In genomic region chr10:37135951-37136751, GRCm38 (mm10) we compare ENCODE assay signal across 8 mouse cellular contexts. TPM values are rescaled to one million over a fixed set of nuclear protein-coding genes. Genes with fewer than 3 reads are reported as not detected.
DNase-seq lines count a peak whose midpoint lies in the region; ATAC-seq and TF ChIP-seq lines count a peak whose summit lies in the region.

No protein-coding gene starts in this region.

- TF ChIP-seq POLR2A in ES-Bruce4 (IDR thresholded peaks at IDR 0.05; ENCODE audit: insufficient read depth, low read length): no peak

- peak; percentile 46 for DNase-seq in hindbrain, embryonic 10.5 days (ENCODE audit: low spot score)
- peak; percentile 59 to 63 for DNase-seq in layer of hippocampus, postnatal 10 days (ENCODE audit: low spot score in 2 of 2)
- DNase-seq in lung, postnatal 0 days (ENCODE audit: low spot score): peak; percentile 70
- DNase-seq in ovary, postnatal 36 days (ENCODE audit: low spot score): peak; percentile 75
- DNase-seq in thymus, postnatal 25 days: peak; percentile 70

- TF ChIP-seq EP300 in ES-Bruce4 (IDR thresholded peaks at IDR 0.05; ENCODE audit: insufficient read depth, low read depth, low read length): no peak
- no peak for TF ChIP-seq EP300 in lung, postnatal 0 days (IDR thresholded peaks at IDR 0.05)

- no peaks in the 10 kb centered on the region for H3K9me3 ChIP-seq in ES-Bruce4 (replicated peaks; ENCODE audit: control insufficient read depth, insufficient read depth, low read length, poor library complexity, severe bottlenecking)
- no peaks in the 10 kb centered on the region for H3K9me3 ChIP-seq in hindbrain, embryonic 10.5 days
- no peaks in the 10 kb centered on the region for H3K9me3 ChIP-seq in lung, postnatal 0 days (ENCODE audit: low read length)

- H3K9ac ChIP-seq in ES-Bruce4 (ENCODE audit: low read depth, poor library complexity, severe bottlenecking): peak overlapping the region; percentile 99
- peak overlapping the region; percentile 96 for H3K9ac ChIP-seq in lung, postnatal 0 days (replicated peaks; ENCODE audit: low read depth)

- peaks cover 7% of the 10 kb centered on the region for H3K36me3 ChIP-seq in ES-Bruce4 (ENCODE audit: control insufficient read depth, insufficient read depth, low read length, poor library complexity, severe bottlenecking)
- H3K36me3 ChIP-seq in hindbrain, embryonic 10.5 days: peaks cover 54% of the 10 kb centered on the region
- H3K36me3 ChIP-seq in lung, postnatal 0 days (ENCODE audit: insufficient read depth, low read length): no peaks in the 10 kb centered on the region

- H3K27me3 ChIP-seq in ES-Bruce4 (ENCODE audit: control insufficient read depth, insufficient read depth, low read length, poor library complexity, severe bottlenecking): no peaks in the 10 kb centered on the region
- H3K27me3 ChIP-seq in hindbrain, embryonic 10.5 days (ENCODE audit: insufficient read depth, poor library complexity, severe bottlenecking): no peaks in the 10 kb centered on the region
- H3K27me3 ChIP-seq in lung, postnatal 0 days (replicated peaks; ENCODE audit: insufficient read depth, low read length): no peaks in the 10 kb centered on the region

- under 1% methylated on average over 84 of the region's 99 CpGs for WGBS in hindbrain, embryonic 10.5 days
- under 1% methylated on average over 55 of the region's 99 CpGs for WGBS in lung, postnatal 0 days

- peak; percentile 38 for ATAC-seq in cerebellum, adult (ENCODE audit: insufficient number of reproducible peaks, low FRiP score, low TSS enrichment)
- ATAC-seq in frontal cortex, adult (ENCODE audit: low TSS enrichment): peak; percentile 19
- ATAC-seq in lung, postnatal 0 days: peak; percentile 7

- no peaks in the 10 kb centered on the region for H3K4me1 ChIP-seq in ES-Bruce4 (ENCODE audit: control insufficient read depth, insufficient read depth, low read length)
- H3K4me1 ChIP-seq in hindbrain, embryonic 10.5 days (replicated peaks): peaks cover 6% of the 10 kb centered on the region; the same call in 1 of the 2 replicates
- H3K4me1 ChIP-seq in lung, postnatal 0 days (ENCODE audit: insufficient read depth, low read depth, low read length): no peaks in the 10 kb centered on the region; the same call in 1 of the 2 replicates

- no peak overlapping the region for H3K27ac ChIP-seq in ES-Bruce4 (ENCODE audit: insufficient read depth, low read length)
- peak overlapping the region; percentile 99 for H3K27ac ChIP-seq in hindbrain, embryonic 10.5 days
- H3K27ac ChIP-seq in lung, postnatal 0 days (ENCODE audit: low read length): peak overlapping the region; percentile 98

- H3K4me2 ChIP-seq in lung, postnatal 0 days (replicated peaks; ENCODE audit: low read depth, low read length): peak overlapping the region; percentile 83

- no peak for TF ChIP-seq CTCF in ES-Bruce4 (IDR thresholded peaks at IDR 0.05; ENCODE audit: low read depth, low read length)
- peak; percentile 9; the same call in 1 of the 2 replicates for TF ChIP-seq CTCF in lung, postnatal 0 days (IDR thresholded peaks at IDR 0.05)

- peak overlapping the region; percentile 85 for H3K4me3 ChIP-seq in ES-Bruce4 (ENCODE audit: low read depth, low read length)
- peak overlapping the region; percentile 92 for H3K4me3 ChIP-seq in hindbrain, embryonic 10.5 days
- H3K4me3 ChIP-seq in lung, postnatal 0 days (ENCODE audit: low read depth, low read length): peak overlapping the region; percentile 76

RNA-seq across cellular contexts. Expression of gene Marcks, which starts 2.6 kb away (rescaled TPM):
- 85.0 and 87.0 TPM in 2 replicates for polyA plus RNA-seq in ES-Bruce4 (2011; ENCODE audit: insufficient read depth, insufficient read length, low read depth, missing spikeins)
- 171 and 173 TPM in 2 replicates for polyA plus RNA-seq in hindbrain, embryonic 10.5 days (2016; fragmentation: Nextera tagmentation; extraction: Ambion mirVana)
- total RNA-seq in layer of hippocampus, postnatal 10 days (2021): 100 to 1,000 TPM; 286 to 292 TPM
- polyA plus RNA-seq in lung, postnatal 0 days (2015; fragmentation: Nextera tagmentation; extraction: Ambion mirVana): 106 and 110 TPM in 2 replicates
